Mouse (Mus musculus): ENCODE results near the gene Stn1. TPM values are rescaled to one million over a fixed set of nuclear protein-coding genes. Genes with fewer than 3 reads are reported as not detected.
A peak's percentile ranks its signal among the peaks of the same experiment; 100 is the strongest.

Gene Stn1
- total RNA-seq, 2 experiments from 2014 or later, result 22.0 to 24.0 TPM

GRCm38 (mm10) chr19:47511294-47511675, 26.0 kb downstream of the Stn1 start:
- intact Hi-C loops (cut with DNase I), result no loop called here
- no peak for DNase-seq

- peak; percentile 54 to 58 for DNase-seq
- intact Hi-C loops (cut with DNase I), result no loop called here
Observed at GRCm38 (mm10) chr19:47510473-47511293, 26.6 kb downstream of the Stn1 start.

DNA sequence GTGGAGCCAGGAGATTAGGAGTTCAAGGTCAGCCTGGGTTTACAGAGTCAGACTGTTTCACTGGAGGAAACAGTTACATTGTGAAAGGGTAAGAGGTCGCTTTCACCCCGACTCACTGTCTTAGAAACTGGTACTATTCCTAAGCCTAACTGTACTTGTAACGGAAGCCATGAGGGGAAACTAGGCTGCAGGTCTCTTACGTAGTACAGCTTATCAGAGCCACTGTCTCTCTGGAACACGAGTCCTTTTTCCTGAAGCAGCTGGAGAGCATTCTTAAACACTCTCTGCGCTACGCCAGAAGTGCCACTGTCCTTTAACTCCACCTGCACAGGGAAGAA, 27.2 kb downstream of the Stn1 start:
- intact Hi-C loops (cut with DNase I), result no loop called here
- no peak for DNase-seq

GRCm38 (mm10) chr19:47508771-47509281, 28.5 kb downstream of the Stn1 start:
- intact Hi-C loops (cut with DNase I), result loop anchor here (2.0 to 5.0 kb wide), 2 partner anchors 223 to 286 kb away; partner anchors contain the start of gene Sfr1
- DNase-seq, result no peak

DNA sequence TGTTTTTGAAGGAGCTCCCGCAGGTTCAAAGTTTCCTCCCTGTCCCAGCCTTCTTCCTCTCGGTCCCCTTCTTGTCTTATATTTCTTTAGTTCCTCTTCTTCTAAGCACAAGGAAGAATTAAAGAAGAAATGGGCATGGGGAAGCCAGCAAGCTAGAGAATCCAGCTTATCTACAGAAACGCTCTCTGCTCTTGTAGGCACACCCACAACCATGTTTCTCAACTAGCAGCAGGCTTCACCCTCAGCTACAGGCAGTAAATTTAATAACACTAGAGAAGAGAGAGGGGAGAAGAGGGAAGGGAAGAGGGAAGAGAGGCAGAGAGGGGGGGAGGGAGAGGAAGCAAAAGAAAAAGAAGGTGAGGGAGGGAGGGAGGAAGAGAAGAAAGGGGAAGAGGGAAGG, 29.1 kb downstream of the Stn1 start:
- DNase-seq, result no peak
- intact Hi-C loops (cut with DNase I), result loop anchor here (2.0 to 5.0 kb wide), 2 partner anchors 224 to 287 kb away; partner anchors contain the start of gene Sfr1

- DNase-seq, result peak; percentile 79 to 87
- intact Hi-C loops (cut with DNase I), result loop anchor here (1.0 to 5.0 kb wide), 5 partner anchors 73 to 314 kb away; partner anchors contain the start of gene Sfr1
Observed at GRCm38 (mm10) chr19:47507128-47508121, 29.9 kb downstream of the Stn1 start.

DNA sequence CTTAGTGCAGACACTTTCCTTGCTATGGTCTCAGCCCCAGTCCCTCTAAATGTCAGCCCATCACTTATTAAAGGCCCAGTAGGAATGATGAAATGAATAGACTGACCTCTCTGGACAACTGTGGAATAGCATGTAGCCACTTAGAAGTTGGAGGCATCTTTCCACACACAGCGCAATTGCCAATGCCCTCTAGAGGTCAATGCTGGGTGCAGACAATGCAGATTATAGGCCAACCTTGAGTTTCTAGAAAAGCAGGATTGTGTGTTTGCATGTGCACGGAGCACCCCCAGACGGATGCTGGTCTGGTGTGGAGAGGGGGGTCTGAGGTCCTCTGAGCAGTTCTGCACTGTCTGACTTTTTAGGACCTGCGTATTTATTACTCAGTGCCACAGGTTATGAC, 33.7 kb downstream of the Stn1 start:
- intact Hi-C loops (cut with DNase I), result loop anchor here (2.0 kb wide), 1 partner anchor 39 kb away; the partner anchor contains the start of gene Sh3pxd2a
- DNase-seq, result peak; percentile 53 to 70

DNA sequence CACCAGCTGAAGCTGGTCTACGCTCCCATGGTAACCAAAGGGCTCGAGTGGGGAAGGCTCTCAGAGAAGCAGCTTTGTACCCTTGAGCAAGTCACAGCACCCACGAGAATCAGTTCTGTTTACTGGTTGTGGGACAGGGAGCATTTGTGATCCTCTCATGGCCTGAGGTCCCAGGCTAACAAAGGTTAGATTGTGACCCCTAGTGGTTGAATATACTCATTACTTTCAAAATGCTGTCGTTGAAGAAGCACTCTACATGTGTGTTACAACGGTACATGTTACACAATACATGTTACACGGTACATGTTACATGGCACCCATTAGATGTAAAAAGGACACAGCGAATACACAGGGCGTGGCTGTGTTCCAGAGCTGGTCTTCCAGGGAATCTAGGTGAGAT, 34.7 kb downstream of the Stn1 start:
- intact Hi-C loops (cut with DNase I), result loop anchor here (1.0 to 2.0 kb wide), 2 partner anchors 38 to 146 kb away; partner anchors contain the start of gene Sh3pxd2a
- DNase-seq, result no peak

GRCm38 (mm10) chr19:47500389-47501011, 36.8 kb downstream of the Stn1 start:
- DNase-seq, result no peak
- intact Hi-C loops (cut with DNase I), result no loop called here

DNA sequence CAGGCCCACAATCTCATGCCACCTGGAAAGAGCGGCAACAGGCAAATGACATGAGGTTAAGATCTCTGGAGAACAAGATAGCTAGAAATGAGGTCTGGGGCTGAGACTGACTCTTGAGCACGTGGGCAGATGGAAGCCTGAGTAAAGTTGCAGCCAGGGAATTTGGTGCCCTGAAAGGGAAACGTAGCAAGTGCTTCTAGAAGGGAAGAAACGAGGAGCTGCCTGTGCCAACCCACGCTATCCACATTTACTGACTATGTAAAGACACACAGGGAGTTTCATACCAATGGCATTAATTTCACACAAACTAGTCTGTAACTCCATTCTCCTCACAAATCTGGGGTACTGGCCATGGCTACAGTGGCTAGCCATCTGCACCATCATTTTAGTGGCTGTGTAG, 37.5 kb downstream of the Stn1 start:
- intact Hi-C loops (cut with DNase I), result no loop called here
- DNase-seq, result no peak

- intact Hi-C loops (cut with DNase I), result no loop called here
Observed at GRCm38 (mm10) chr19:47498942-47499341, 38.4 kb downstream of the Stn1 start.

DNA sequence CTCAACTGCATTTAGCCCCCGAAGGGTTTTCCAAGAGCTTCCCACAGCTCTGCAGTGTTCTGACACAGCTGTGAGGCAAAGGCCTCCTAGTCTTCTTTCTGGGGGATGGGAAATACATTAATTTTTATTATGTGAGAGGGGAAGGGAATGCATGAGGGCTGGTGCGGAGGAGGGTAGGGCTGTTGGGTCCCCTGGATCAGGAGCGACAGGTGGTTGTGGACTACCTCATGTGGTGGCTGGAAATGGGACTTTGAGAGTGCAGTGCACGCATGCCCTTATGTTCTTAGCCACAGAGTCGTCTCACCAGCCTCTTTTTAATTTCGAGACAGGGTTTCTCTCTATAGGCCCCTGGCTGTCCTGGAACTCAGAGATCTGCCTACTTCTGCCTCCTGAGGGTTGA, 39.6 kb downstream of the Stn1 start:
- intact Hi-C loops (cut with DNase I), result no loop called here
- DNase-seq, result no peak

More at GRCm38 (mm10) chr19:47498942-47499341, 38.4 kb downstream of the Stn1 start:
- DNase-seq, result no peak

DNA sequence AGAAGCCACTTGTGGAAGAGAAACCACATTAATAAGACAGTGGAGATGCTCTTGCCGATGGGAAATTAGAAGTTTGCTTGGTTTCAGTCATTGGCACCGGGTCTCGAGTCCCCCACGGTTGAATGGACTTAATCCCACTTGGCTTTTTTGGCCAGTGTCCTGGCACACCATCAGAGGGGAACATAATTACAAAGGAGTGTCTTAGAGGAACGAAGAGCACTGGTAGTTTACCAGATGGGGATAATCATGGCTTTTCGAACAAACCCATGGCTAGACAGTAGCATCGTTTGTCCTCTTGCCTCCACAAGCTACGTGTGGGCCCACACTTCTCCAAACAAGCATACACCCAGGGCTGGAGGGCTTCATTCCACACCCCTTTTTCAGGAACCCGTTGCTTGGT, 40.0 kb downstream of the Stn1 start:
- intact Hi-C loops (cut with DNase I), result no loop called here
- DNase-seq, result no peak

- DNase-seq, result no peak
- intact Hi-C loops (cut with DNase I), result no loop called here
Observed at GRCm38 (mm10) chr19:47493017-47493997, 44.0 kb downstream of the Stn1 start.

- intact Hi-C loops (cut with DNase I), result no loop called here
- DNase-seq, result no peak
Observed at GRCm38 (mm10) chr19:47492422-47492821, 44.9 kb downstream of the Stn1 start.

DNA sequence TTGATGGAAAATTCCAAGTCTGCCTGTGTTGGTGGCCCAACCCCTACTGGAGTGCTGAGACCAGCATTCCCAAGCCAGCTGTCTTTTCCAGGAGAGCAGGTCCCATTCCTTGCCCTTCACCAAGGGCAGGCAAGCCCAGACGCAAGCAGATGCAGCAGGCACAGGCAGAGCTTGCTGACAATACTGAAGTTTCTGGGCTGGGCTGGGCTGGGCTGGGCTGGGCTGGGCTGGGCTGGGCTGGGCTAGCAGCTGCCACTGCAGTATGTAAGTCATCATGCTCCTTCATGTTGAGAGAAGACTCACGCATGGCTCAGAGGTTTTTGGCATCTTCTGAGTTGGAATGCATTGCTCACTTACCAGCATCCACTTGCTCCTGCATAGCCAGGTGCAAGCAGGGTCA, 45.5 kb downstream of the Stn1 start:
- DNase-seq, result no peak
- intact Hi-C loops (cut with DNase I), result no loop called here

GRCm38 (mm10) chr19:47489233-47489632, 48.1 kb downstream of the Stn1 start:
- no peak for DNase-seq
- intact Hi-C loops (cut with DNase I), result loop anchor here (5.0 kb wide), 1 partner anchor 132 kb away; no protein-coding TSS in a partner anchor

DNA sequence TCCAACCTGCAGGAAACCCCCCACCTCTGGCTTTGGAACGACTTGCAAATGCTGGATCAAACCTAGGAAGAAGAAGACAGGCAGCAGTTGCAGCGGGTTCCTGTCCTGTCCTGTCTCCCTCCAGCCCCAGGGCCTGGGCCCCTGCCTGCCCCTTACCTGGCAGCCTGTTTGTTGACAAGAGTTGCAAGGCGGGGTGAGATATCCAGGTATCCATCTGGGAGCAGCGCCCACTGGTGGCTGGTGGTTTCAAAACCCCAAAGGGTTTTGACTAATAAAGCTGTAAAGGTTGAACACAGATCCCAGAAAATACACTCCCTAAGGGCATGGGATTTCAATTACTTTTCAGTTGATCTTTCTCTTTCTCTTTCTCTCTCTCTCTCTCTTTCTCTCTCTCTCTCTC, 49.1 kb downstream of the Stn1 start:
- intact Hi-C loops (cut with DNase I), result loop anchor here (5.0 kb wide), 1 partner anchor 131 kb away; no protein-coding TSS in a partner anchor
- no peak for DNase-seq

DNA sequence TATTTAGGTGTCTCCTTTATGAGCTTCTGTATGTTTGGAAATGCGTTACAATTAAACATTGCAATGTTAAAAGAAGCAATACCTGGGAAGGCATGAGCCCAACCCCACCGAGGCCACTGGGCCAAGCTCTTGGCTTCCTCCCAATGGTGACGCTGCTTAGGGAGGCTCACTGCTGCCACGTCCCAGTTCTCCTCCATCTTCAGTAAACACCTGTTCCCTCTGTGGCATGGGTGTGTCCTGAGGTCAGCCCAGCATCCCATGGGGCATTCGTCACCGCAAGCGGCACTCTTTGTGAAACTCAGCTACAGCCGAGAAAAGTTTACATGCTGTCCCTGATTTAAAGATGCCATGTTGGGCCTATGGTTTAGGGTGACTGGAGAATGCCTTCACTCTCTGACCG, 49.7 kb downstream of the Stn1 start:
- no peak for DNase-seq
- intact Hi-C loops (cut with DNase I), result loop anchor here (5.0 kb wide), 1 partner anchor 130 kb away; no protein-coding TSS in a partner anchor

Measured in heart, postnatal 10 days (tissue).